Mouse (Mus musculus): Measurements from ENCODE around the gene Crocc. TPM values are rescaled to one million over a fixed set of nuclear protein-coding genes. Genes with fewer than 3 reads are reported as not detected.

The Crocc gene
- polyA plus RNA-seq, 1 experiment from 2014 or later, result 8.3 TPM

- Histone ChIP-seq H3K36me3 (peaks cover 21% of the 10 kb centered on the region; the same call in 1 of the 2 replicates), H3K9me3 (no peaks in the 10 kb centered on the region), H3K4me3 (no peak overlapping the region), H3K4me1 (peaks cover 4% of the 10 kb centered on the region), H3K27ac (replicated peaks) (no peak overlapping the region), H3K4me2 (replicated peaks) (no peak overlapping the region), H3K9ac (replicated peaks) (no peak overlapping the region), H3K27me3 (no peaks in the 10 kb centered on the region)
- WGBS, result 73% methylated on average over 27 of the region's 27 CpGs
- ATAC-seq (replicated peaks), result no peak
Measured at GRCm38 (mm10) chr4:141033606-141034549, 26.5 kb downstream of the Crocc start.

GRCm38 (mm10) chr4:141031733-141032132, 28.6 kb downstream of the Crocc start:
- ATAC-seq (replicated peaks), result peak; percentile 66
- no peak overlapping the region for H3K27ac ChIP-seq (replicated peaks)
- no peaks in the 10 kb centered on the region for H3K9me3 ChIP-seq
- H3K36me3 ChIP-seq, result peaks cover 20% of the 10 kb centered on the region; the same call in 1 of the 2 replicates
- H3K4me2 ChIP-seq (replicated peaks), result no peak overlapping the region
- no peak overlapping the region for H3K9ac ChIP-seq (replicated peaks)
- H3K27me3 ChIP-seq, result no peaks in the 10 kb centered on the region
- peaks cover 4% of the 10 kb centered on the region for H3K4me1 ChIP-seq
- no peak overlapping the region for H3K4me3 ChIP-seq
- WGBS, result 18% methylated on average over 6 of the region's 6 CpGs

- Histone ChIP-seq H3K27ac (replicated peaks) (no peak overlapping the region), H3K36me3 (peaks cover 16% of the 10 kb centered on the region; the same call in 1 of the 2 replicates), H3K4me2 (replicated peaks) (no peak overlapping the region), H3K27me3 (no peaks in the 10 kb centered on the region), H3K9ac (replicated peaks) (no peak overlapping the region), H3K4me3 (no peak overlapping the region), H3K9me3 (no peaks in the 10 kb centered on the region), H3K4me1 (peaks cover 4% of the 10 kb centered on the region)
- no peak for ATAC-seq (replicated peaks)
- WGBS, result 82% methylated on average over 18 of the region's 18 CpGs
Measured at GRCm38 (mm10) chr4:141030541-141031206, 29.7 kb downstream of the Crocc start.

- no peak overlapping the region for H3K4me2 ChIP-seq (replicated peaks)
- no peak for ATAC-seq (replicated peaks)
- H3K4me1 ChIP-seq, result peaks cover 24% of the 10 kb centered on the region
- H3K4me3 ChIP-seq, result no peak overlapping the region
- peaks cover 13% of the 10 kb centered on the region for H3K36me3 ChIP-seq
- H3K9me3 ChIP-seq, result no peaks in the 10 kb centered on the region
- 83% methylated on average over 27 of the region's 27 CpGs for WGBS
- H3K27me3 ChIP-seq, result no peaks in the 10 kb centered on the region
- H3K9ac ChIP-seq (replicated peaks), result no peak overlapping the region
- no peak overlapping the region for H3K27ac ChIP-seq (replicated peaks)
Measured at GRCm38 (mm10) chr4:141024992-141025391, 35.4 kb downstream of the Crocc start.

- ATAC-seq (replicated peaks), result no peak
- no peaks in the 10 kb centered on the region for H3K27me3 ChIP-seq
- no peak overlapping the region for H3K4me2 ChIP-seq (replicated peaks)
- WGBS, result 71% methylated on average over 9 of the region's 9 CpGs
- H3K9me3 ChIP-seq, result no peaks in the 10 kb centered on the region
- H3K27ac ChIP-seq (replicated peaks), result no peak overlapping the region
- peaks cover 11% of the 10 kb centered on the region for H3K36me3 ChIP-seq
- no peak overlapping the region for H3K9ac ChIP-seq (replicated peaks)
- H3K4me1 ChIP-seq, result peaks cover 34% of the 10 kb centered on the region
- no peak overlapping the region for H3K4me3 ChIP-seq
Measured at GRCm38 (mm10) chr4:141024052-141024451, 36.3 kb downstream of the Crocc start.

- Histone ChIP-seq H3K9me3 (no peaks in the 10 kb centered on the region), H3K9ac (replicated peaks) (0 out of 2 replicates have a peak overlapping the region, but pooled peaks have one; percentile 12), H3K27me3 (no peaks in the 10 kb centered on the region), H3K4me2 (replicated peaks) (no peak overlapping the region), H3K4me1 (peaks cover 50% of the 10 kb centered on the region), H3K36me3 (peaks cover 3% of the 10 kb centered on the region), H3K27ac (replicated peaks) (peak overlapping the region; percentile 92), H3K4me3 (no peak overlapping the region)
- ATAC-seq (replicated peaks), result peak; percentile 37
- WGBS, result 33% methylated on average over 11 of the region's 11 CpGs
Measured at GRCm38 (mm10) chr4:141021614-141021929, 38.8 kb downstream of the Crocc start.

- H3K4me2 ChIP-seq (replicated peaks), result peak overlapping the region; percentile 7; the same call in 1 of the 2 replicates
- 15% methylated on average over 14 of the region's 14 CpGs for WGBS
- H3K9ac ChIP-seq (replicated peaks), result peak overlapping the region; percentile 25; the same call in 1 of the 2 replicates
- ATAC-seq (replicated peaks), result peak; percentile 73
- H3K9me3 ChIP-seq, result no peaks in the 10 kb centered on the region
- no peak overlapping the region for H3K4me3 ChIP-seq
- H3K27ac ChIP-seq (replicated peaks), result peak overlapping the region; percentile 92
- no peaks in the 10 kb centered on the region for H3K27me3 ChIP-seq
- H3K36me3 ChIP-seq, result peaks cover 7% of the 10 kb centered on the region
- peaks cover 50% of the 10 kb centered on the region for H3K4me1 ChIP-seq
Measured at GRCm38 (mm10) chr4:141020811-141021613, 39.3 kb downstream of the Crocc start.

- ATAC-seq (replicated peaks), result no peak
- peaks cover 54% of the 10 kb centered on the region for H3K4me1 ChIP-seq
- peak overlapping the region; percentile 92 for H3K27ac ChIP-seq (replicated peaks)
- WGBS, result 62% methylated on average over 17 of the region's 17 CpGs
- H3K36me3 ChIP-seq, result peaks cover 15% of the 10 kb centered on the region
- H3K4me2 ChIP-seq (replicated peaks), result no peak overlapping the region
- peak overlapping the region; percentile 25; the same call in 1 of the 2 replicates for H3K9ac ChIP-seq (replicated peaks)
- H3K4me3 ChIP-seq, result no peak overlapping the region
- H3K27me3 ChIP-seq, result no peaks in the 10 kb centered on the region
- H3K9me3 ChIP-seq, result no peaks in the 10 kb centered on the region
Measured at GRCm38 (mm10) chr4:141020220-141020619, 40.1 kb downstream of the Crocc start.

GRCm38 (mm10) chr4:141017657-141018436, 42.5 kb downstream of the Crocc start:
- H3K4me1 ChIP-seq, result peaks cover 71% of the 10 kb centered on the region
- H3K27me3 ChIP-seq, result no peaks in the 10 kb centered on the region
- no peak overlapping the region for H3K9ac ChIP-seq (replicated peaks)
- no peak overlapping the region for H3K4me3 ChIP-seq
- peaks cover 35% of the 10 kb centered on the region for H3K36me3 ChIP-seq
- H3K9me3 ChIP-seq, result no peaks in the 10 kb centered on the region
- H3K27ac ChIP-seq (replicated peaks), result peak overlapping the region; percentile 42; the same call in 1 of the 2 replicates
- WGBS, result 72% methylated on average over 29 of the region's 29 CpGs
- no peak overlapping the region for H3K4me2 ChIP-seq (replicated peaks)
- ATAC-seq (replicated peaks), result no peak

- H3K4me1 ChIP-seq, result peaks cover 75% of the 10 kb centered on the region
- peak overlapping the region; percentile 41 for H3K27ac ChIP-seq (replicated peaks)
- H3K36me3 ChIP-seq, result peaks cover 37% of the 10 kb centered on the region
- H3K27me3 ChIP-seq, result no peaks in the 10 kb centered on the region
- H3K9me3 ChIP-seq, result no peaks in the 10 kb centered on the region
- no peak for ATAC-seq (replicated peaks)
- no peak overlapping the region for H3K4me2 ChIP-seq (replicated peaks)
- no peak overlapping the region for H3K9ac ChIP-seq (replicated peaks)
- H3K4me3 ChIP-seq, result no peak overlapping the region
- WGBS, result 87% methylated on average over 9 of the region's 9 CpGs
Measured at GRCm38 (mm10) chr4:141016311-141016710, 44.0 kb downstream of the Crocc start.

- WGBS, result 73% methylated on average over 7 of the region's 7 CpGs
- 0 out of 2 replicates have a peak overlapping the region, but pooled peaks have one; percentile 19 for H3K27ac ChIP-seq (replicated peaks)
- no peak overlapping the region for H3K9ac ChIP-seq (replicated peaks)
- no peak overlapping the region for H3K4me2 ChIP-seq (replicated peaks)
- H3K4me1 ChIP-seq, result peaks cover 67% of the 10 kb centered on the region
- H3K27me3 ChIP-seq, result no peaks in the 10 kb centered on the region
- H3K4me3 ChIP-seq, result no peak overlapping the region
- H3K9me3 ChIP-seq, result no peaks in the 10 kb centered on the region
- no peak for ATAC-seq (replicated peaks)
- peaks cover 37% of the 10 kb centered on the region for H3K36me3 ChIP-seq
Measured at GRCm38 (mm10) chr4:141015356-141015755, 45.0 kb downstream of the Crocc start.

Measured in forebrain, embryonic 15.5 days (tissue).